Comparison of ENCODE assay signal across 9 mouse cellular contexts in the genomic region with DNA sequence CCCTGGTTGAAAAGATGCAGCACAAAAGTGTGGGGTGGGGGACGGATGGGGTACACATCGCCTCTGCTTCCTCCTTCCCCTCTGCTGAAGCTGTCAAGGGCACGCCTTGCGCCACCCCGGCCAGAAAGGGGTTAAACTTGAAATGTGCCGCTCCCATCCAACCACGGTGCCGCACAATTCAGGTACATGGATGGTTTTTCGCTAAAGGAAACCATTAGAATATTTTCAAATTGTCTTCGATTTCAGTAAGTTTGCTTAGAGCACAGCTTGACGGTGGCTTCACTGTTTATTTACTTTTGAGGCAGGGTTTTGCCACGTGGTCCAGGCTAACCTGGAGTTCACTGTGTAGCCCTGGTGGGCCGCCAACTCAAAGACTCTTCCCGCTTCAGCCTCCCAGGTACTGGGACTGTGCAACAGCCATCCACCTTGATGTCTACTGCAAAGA. TPM values are rescaled to one million over a fixed set of nuclear protein-coding genes. Genes with fewer than 3 reads are reported as not detected.
DNase-seq lines count a peak whose midpoint lies in the region; ATAC-seq lines count a peak whose summit lies in the region.
"Had no signal": no experiment of that assay in that cellular context is flagged by ENCODE, and none has a peak within 500 bp of the region (broad histone marks: within the 10 kb centered on the region; RNA-seq: fewer than 3 reads in every experiment).

A gene (minus strand): TSS at position 95 of the 445 bp plus-strand sequence.

- 5% methylated on average over 14 of the region's 14 CpGs for WGBS in heart, embryonic 11.5 days (ENCODE audit: insufficient replicate concordance)
- WGBS in neural tube, embryonic 12.5 days, result 7% methylated on average over 14 of the region's 14 CpGs

- H3K27me3 ChIP-seq in heart, embryonic 11.5 days (ENCODE audit: control insufficient read depth, insufficient read depth, low read length), result no peaks in the 10 kb centered on the region
- no peaks in the 10 kb centered on the region for H3K27me3 ChIP-seq in neural tube, embryonic 12.5 days (replicated peaks)
- H3K27me3 ChIP-seq: Patski had no signal

- intact Hi-C loops in left cerebral cortex, postnatal 25 days (cut with DNase I), result no loop called here

- H3K36me3 ChIP-seq in heart, embryonic 11.5 days (ENCODE audit: control insufficient read depth, insufficient read depth, low read length), result peaks cover 8% of the 10 kb centered on the region
- peaks cover 12% of the 10 kb centered on the region for H3K36me3 ChIP-seq in neural tube, embryonic 12.5 days

- peaks cover 17% of the 10 kb centered on the region for H3K4me1 ChIP-seq in heart, embryonic 11.5 days (ENCODE audit: control insufficient read depth, insufficient read depth, low read length)
- H3K4me1 ChIP-seq in neural tube, embryonic 12.5 days, result peaks cover 20% of the 10 kb centered on the region; the same call in 1 of the 2 replicates

- H3K4me3 ChIP-seq in heart, embryonic 11.5 days (ENCODE audit: low read depth, low read length), result peak within 1 kb of the TSS; percentile 83
- H3K4me3 ChIP-seq in neural tube, embryonic 12.5 days, result peak within 1 kb of the TSS; percentile 77

- 0 out of 2 replicates have a peak, but pooled peaks cover 2% of the 10 kb centered on the region for H3K9me3 ChIP-seq in heart, embryonic 11.5 days (replicated peaks; ENCODE audit: control insufficient read depth, low read length)
- peaks cover 13% of the 10 kb centered on the region for H3K9me3 ChIP-seq in neural tube, embryonic 12.5 days

- DNase-seq in heart, adult 8-10 months (ENCODE audit: low spot score), result no peak
- DNase-seq in R1 (ENCODE audit: low read depth, low spot score), result peak; percentile 71
- no peak for DNase-seq in gonadal fat pad, adult 2 months (ENCODE audit: low read depth)
- no peak for DNase-seq in left cerebral cortex, postnatal 25 days (ENCODE audit: low spot score in 2 of 2)
- DNase-seq in gastrocnemius, postnatal 10 days, result no peak
- DNase-seq in thymus, postnatal 14 days, result no peak

- H3K9ac ChIP-seq in heart, embryonic 11.5 days (ENCODE audit: low read depth, low read length), result peak within 1 kb of the TSS; percentile 95
- peak within 1 kb of the TSS; percentile 87 for H3K9ac ChIP-seq in neural tube, embryonic 12.5 days

- ATAC-seq in heart, embryonic 11.5 days (replicated peaks; ENCODE audit: insufficient number of reproducible peaks, low FRiP score, low TSS enrichment), result peak; percentile 27; the same call in 1 of the 2 replicates
- peak; percentile 54 for ATAC-seq in neural tube, embryonic 12.5 days (ENCODE audit: low FRiP score, low read depth)

- H3K27ac ChIP-seq in heart, embryonic 11.5 days (ENCODE audit: low read depth, low read length), result peak within 1 kb of the TSS; percentile 59
- no peak within 1 kb of the TSS for H3K27ac ChIP-seq in neural tube, embryonic 12.5 days

- H3K4me2 ChIP-seq in heart, embryonic 11.5 days, result peak within 1 kb of the TSS; percentile 82
- peak within 1 kb of the TSS; percentile 72 for H3K4me2 ChIP-seq in neural tube, embryonic 12.5 days (replicated peaks)

RNA-seq across cellular contexts. Expression of the gene that starts here (rescaled TPM):
- 16.4 and 17.2 TPM in 2 replicates for polyA plus RNA-seq in heart, embryonic 11.5 days (2014; fragmentation: Nextera tagmentation; extraction: Ambion mirVana)
- 1 to 10 TPM; 4.1 to 7.0 (median 5.2) TPM for total RNA-seq in heart, adult 8-10 months (2022)
- 10.0 and 11.8 TPM in 2 replicates for polyA plus RNA-seq in gonadal fat pad, adult 2 months (2012; rRNA removed)
- 10 to 100 TPM; 66.5 to 73.7 TPM for total RNA-seq in left cerebral cortex, postnatal 25 days (2021)
- polyA plus RNA-seq in neural tube, embryonic 12.5 days (2016; fragmentation: Nextera tagmentation; extraction: Ambion mirVana), result 60.8 and 61.7 TPM in 2 replicates
- total RNA-seq in gastrocnemius, postnatal 10 days (2021), result 1 to 10 TPM; 5.3 to 8.7 TPM

Comparison
In these comparisons a context has a peak if more than half of its experiments do, and no peak if none do; other contexts are left out.
1. RNA of the gene that starts here (total RNA-seq): 66.5 to 73.7 TPM in left cerebral cortex, postnatal 25 days; 5.3 to 8.7 TPM in gastrocnemius, postnatal 10 days and 4.1 to 7.0 TPM in heart, adult 8-10 months; every median in the first group is over 4 times any median in the second.